Mouse (Mus musculus) testis, adult 10 weeks (tissue): Measurements from ENCODE around the gene Mcm5. TPM values are rescaled to one million over a fixed set of nuclear protein-coding genes. Genes with fewer than 3 reads are reported as not detected.

Experiments
- polyA plus RNA-seq: library from polyadenylated mRNA; stranded (reverse); fragments of 350-450 nt; fragmentation: Illumina TruSeq; extraction: RNeasy Lipid Tissue Mini Kit (QIAGEN cat#74804); gene quantifications from one replicate; pipeline ENCODE4 v1.2.3, GENCODE M21; 2014; ENCODE audit warnings: low read depth, low replicate concordance

The Mcm5 gene
- polyA plus RNA-seq = 3.8 TPM

DNA sequence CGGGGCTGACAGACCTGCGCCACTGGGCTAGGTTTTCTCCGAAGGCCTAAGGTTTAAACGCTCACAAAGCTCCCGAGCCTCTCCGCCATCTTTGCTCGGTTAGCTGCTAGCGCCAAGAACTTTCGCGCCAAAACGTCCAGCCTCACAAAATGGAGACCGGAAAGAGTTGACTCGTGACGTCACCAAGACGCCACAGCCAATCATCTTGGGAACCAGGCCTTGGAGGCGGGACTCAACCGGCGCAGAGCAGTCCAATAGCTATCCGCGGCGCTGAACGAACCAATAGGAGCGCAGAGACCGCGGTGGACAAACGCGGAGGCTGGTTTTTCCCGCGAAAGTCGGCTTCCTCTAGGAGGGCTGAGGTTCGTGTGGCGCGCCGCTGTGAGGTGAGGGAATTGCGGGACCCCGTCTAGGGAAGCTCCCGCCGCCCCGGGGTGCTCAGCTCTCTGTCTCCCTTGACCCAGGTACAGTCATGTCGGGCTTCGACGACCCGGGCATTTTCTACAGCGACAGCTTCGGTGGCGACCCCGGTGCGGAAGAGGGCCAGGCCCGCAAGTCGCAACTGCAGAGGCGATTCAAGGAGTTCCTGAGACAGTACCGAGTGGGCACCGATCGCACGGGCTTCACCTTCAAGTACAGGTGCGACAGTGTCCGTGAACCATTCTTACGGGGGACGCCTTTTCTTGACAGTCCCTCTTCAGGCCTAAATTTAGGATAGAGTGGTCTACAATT is at the start of gene Mcm5:
TSS of gene Mcm5 (plus strand) at position 334 of the 732 bp plus-strand sequence.

DNA sequence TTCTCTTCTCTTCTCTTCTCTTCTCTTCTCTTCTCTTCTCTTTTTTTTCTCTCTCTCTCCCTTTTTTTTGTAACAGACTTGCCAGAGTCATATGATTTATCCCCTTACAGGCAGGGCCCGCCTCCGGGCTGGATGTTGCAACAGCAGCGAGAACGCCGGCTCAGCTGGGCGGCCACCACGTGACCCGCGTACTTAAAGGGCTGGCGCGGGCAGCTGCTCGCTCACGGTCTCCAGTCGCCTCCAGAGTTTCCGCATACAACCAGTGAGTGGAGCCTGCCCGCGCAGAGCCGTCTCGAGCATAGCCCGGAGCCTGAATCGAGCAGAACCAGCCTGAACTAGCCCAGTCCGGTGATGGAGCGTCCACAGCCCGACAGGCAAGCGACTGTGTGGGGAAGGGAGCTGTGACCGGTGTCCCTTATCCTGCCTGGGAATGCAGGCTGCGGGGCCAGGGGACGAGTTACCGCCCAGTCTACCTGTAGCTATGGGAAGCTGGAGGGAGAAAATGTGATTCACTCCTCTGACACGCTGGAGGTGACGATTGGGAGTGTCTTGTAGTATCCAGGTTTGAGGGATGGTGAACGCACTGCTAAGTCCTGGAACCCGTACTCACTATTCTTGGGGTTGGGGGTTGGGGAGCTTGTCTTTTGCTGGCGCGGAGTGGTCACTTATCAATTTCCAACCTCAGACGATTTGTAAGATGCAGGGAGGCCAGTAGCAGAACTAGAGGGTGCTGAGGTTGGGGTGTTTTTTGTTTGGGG is 15.8 kb upstream of the Mcm5 start, which contains the start of gene Hmox1:
TSS of gene Hmox1 (plus strand) at position 223 of the 758 bp plus-strand sequence.

Other genes with a start within 250 kb of the Mcm5 start
- not detected for gene Isx, start 236.4 kb upstream of the Mcm5 start, polyA plus RNA-seq
- 10.1 TPM for gene Hmgxb4, start 116.2 kb upstream of the Mcm5 start, polyA plus RNA-seq
- gene Tom1, start 75.9 kb upstream of the Mcm5 start, polyA plus RNA-seq = 4.8 TPM
- 2.2 TPM for gene Hmox1, start 15.9 kb upstream of the Mcm5 start, polyA plus RNA-seq
- gene Rasd2, start 104.4 kb downstream of the Mcm5 start, polyA plus RNA-seq = 0.36 TPM